Mouse (Mus musculus) Patski (cell line): ENCODE data around the gene Myom3. TPM values are rescaled to one million over a fixed set of nuclear protein-coding genes. Genes with fewer than 3 reads are reported as not detected.
A peak's percentile ranks its signal among the peaks of the same experiment; 100 is the strongest.

Source experiments
- ATAC-seq: fragments of 100-300 bp; one replicate; pipeline ENCODE4 v1.8.0; 2021
- CTCF ChIA-PET: fragments of 350-600 bp; sonication (Branson Sonifier 250); formaldehyde crosslinking; loops from one replicate; lab custom pipeline; 2022; ENCODE audit warnings: inconsistent platforms; lab: Charles Lee
- POLR2A ChIA-PET: fragments of 350-600 bp; sonication (Branson Sonifier 250); formaldehyde crosslinking; loops from one replicate; lab custom pipeline; 2022; ENCODE audit warnings: antibody characterized with exemption, inconsistent platforms; lab: Charles Lee
- DNase-seq: peaks from one replicate; pipeline ENCODE4 v3.0.0-alpha.2; 2011; ENCODE audit warnings: low read depth, low spot score
- H3K27me3 ChIP-seq: fragments of 371-371 bp; one replicate; pipeline ENCODE4 v1.5.1; 2021
- CTCF ChIP-seq: fragments of 100-300 bp; IDR thresholded peaks from one replicate; pipeline ENCODE4 v1.5.1; 2021
- in situ Hi-C: fragments of 300-500 bp; cut with MboI; formaldehyde crosslinking; loops from 3 replicates; pipeline ENCODE4 v1.11.1; 2018; ENCODE audit warnings: low pct_unique_long_range_greater_than_20kb, mixed read lengths
- polyA plus RNA-seq: library from polyadenylated mRNA; unstranded; gene quantifications from one replicate; pipeline ENCODE4 v1.2.3, GENCODE M21; 2021

The Myom3 gene
- polyA plus RNA-seq, 1 experiment from 2014 or later: 0.18 TPM

GRCm38 (mm10) chr4:135855080-135855479, 95.6 kb downstream of the Myom3 start:
- ChIA-PET POLR2A (interaction anchor here (0.5 to 0.7 kb wide), 4 partner anchors 14 to 926 kb away, joined by 3 read pairs; no protein-coding TSS in a partner anchor), CTCF (no interaction called here)
- no peak for ATAC-seq
- no peak for TF ChIP-seq CTCF
- no peak for DNase-seq
- in situ Hi-C loops: no loop called here
- no peaks in the 10 kb centered on the region for H3K27me3 ChIP-seq

- in situ Hi-C loops: no loop called here
- ChIA-PET CTCF (no interaction called here), POLR2A (interaction anchor here (0.6 to 0.7 kb wide), 3 partner anchors 14 to 90 kb away, joined by 3 read pairs; no protein-coding TSS in a partner anchor)
- no peaks in the 10 kb centered on the region for H3K27me3 ChIP-seq
- peak; percentile 62 for DNase-seq
- ATAC-seq: peak; percentile 81
- no peak for TF ChIP-seq CTCF
Measured at GRCm38 (mm10) chr4:135855536-135856222, 96.2 kb downstream of the Myom3 start, which contains the start of gene Srsf10. Gene Srsf10 (plus strand): TSS chr4:135855747.

DNA sequence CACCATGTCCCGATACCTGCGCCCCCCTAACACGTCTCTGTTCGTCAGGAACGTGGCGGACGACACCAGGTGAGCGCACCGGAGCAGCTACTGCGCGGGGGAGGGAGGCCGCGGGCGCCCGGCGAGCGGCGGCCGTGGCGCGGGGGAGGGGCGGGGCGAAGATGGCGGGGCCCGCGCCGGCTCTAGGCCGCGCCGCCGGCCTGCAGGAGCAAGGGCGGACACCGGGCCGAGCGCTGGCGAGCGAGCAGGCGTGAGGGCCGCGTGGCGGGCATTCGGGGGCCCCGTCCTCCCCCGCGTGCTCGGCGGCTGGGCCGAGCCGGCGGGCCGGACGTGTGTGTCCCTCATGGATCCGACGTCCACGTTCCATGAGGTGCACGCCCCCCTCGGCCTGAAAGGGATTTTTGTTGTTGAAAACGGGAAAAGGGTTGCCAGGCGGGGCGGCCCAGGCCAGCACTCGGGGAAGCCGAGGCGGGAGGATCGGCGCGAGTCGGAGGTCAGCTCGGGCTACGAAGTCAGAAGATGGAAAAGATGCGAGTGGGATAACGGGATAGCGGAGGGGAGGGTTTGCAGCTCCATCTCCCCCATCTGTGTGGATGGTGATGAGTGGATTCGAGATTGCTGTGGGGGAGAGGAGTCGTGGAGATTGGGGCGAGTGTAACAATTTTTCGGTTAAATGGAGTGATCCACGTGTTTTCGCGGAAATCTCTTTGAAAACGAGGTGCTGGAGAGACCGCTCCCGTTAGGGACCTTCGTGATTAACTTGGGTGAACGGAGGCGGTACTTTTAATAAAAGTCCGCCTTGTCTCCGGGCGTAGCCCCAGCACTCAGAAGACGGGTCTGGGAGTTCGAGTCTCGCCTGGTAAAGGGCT, 96.9 kb downstream of the Myom3 start:
- DNase-seq: no peak
- in situ Hi-C loops: no loop called here

DNA sequence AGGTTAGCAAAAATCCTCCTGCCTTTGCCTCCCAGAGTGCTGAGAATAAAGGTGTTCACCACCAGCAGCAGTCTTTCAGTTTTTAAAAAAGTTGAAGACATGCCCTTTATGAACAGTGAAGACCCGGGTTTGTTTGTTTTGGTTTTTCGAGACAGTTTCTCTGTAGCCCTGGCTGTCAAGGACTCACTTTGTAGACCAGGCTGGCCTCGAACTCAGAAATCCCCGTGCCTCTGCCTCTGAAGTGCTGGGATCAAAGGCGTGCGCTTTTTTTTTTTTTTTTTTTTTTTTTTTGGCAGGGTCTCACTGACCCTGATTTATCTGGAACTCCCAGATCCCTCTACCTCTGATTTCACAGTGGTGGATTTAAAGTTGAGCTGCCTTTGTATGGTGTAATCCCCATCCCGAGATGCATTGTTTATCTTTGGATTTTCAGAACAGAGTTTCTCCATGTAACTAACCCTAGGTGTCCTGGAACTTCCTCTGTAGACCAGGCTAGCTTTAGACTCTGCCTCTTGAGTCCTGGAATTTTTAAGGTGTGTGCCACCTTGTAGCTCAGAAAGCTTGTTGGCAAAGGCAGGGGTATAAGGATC, 98.2 kb downstream of the Myom3 start:
- DNase-seq (no peak), ATAC-seq (no peak)
- TF ChIP-seq CTCF: no peak
- POLR2A ChIA-PET: interaction anchor here (0.6 to 0.7 kb wide), 2 partner anchors 1348 to 1574 kb away, joined by 4 to 6 read pairs; no protein-coding TSS in a partner anchor
- no peaks in the 10 kb centered on the region for H3K27me3 ChIP-seq
- in situ Hi-C loops: no loop called here
- CTCF ChIA-PET: interaction anchor here (0.7 kb wide), 1 partner anchor 867 kb away, joined by 3 read pairs; no protein-coding TSS in a partner anchor

More for the DNA sequence above, 96.9 kb downstream of the Myom3 start:
- CTCF ChIA-PET: no interaction called here
- POLR2A ChIA-PET: interaction anchor here (0.9 kb wide), 1 partner anchor 13 kb away, joined by 3 read pairs; no protein-coding TSS in a partner anchor
- peak; percentile 58 for ATAC-seq
- H3K27me3 ChIP-seq: no peaks in the 10 kb centered on the region
- TF ChIP-seq CTCF: no peak

Other genes starting within 250 kb of the Myom3 start
- not detected for gene Grhl3, start 186.1 kb upstream of the Myom3 start, polyA plus RNA-seq
- gene Ifnlr1, start 73.4 kb upstream of the Myom3 start, polyA plus RNA-seq: 3.1 TPM
- not detected for gene Il22ra1, start 31.5 kb upstream of the Myom3 start, polyA plus RNA-seq
- gene Srsf10, start 96.0 kb downstream of the Myom3 start, polyA plus RNA-seq: 89.0 TPM
- gene Pnrc2, start 114.1 kb downstream of the Myom3 start, polyA plus RNA-seq: 105 TPM
- 0.03 TPM for gene Cnr2, start 135.7 kb downstream of the Myom3 start, polyA plus RNA-seq
- 44.4 TPM for gene Fuca1, start 161.0 kb downstream of the Myom3 start, polyA plus RNA-seq
- 35.2 TPM for gene Hmgcl, start 186.7 kb downstream of the Myom3 start, polyA plus RNA-seq
- 12.4 TPM for gene Gale, start 204.0 kb downstream of the Myom3 start, polyA plus RNA-seq
- gene Lypla2, start 212.9 kb downstream of the Myom3 start, polyA plus RNA-seq: 46.2 TPM
- gene Pithd1, start 227.5 kb downstream of the Myom3 start, polyA plus RNA-seq: 25.7 TPM